Mouse (Mus musculus) large intestine, adult 2 months (tissue): ENCODE results near the gene AC129217.1. TPM values are rescaled to one million over a fixed set of nuclear protein-coding genes. Genes with fewer than 3 reads are reported as not detected.
"Not testable (repeated sequence)": the region's sequence is repeated elsewhere in the genome, so short reads cannot be mapped to it uniquely, and the experiment has no call there.

Experiments
- DNase-seq: peaks from one replicate; pipeline ENCODE4 v3.0.0-alpha.2; 2012; ENCODE audit warnings: low read depth, low spot score
- WGBS: fragments of 180-500 bp; shearing (Covaris S2); methylation state at CpG from one replicate; pipeline ENCODE4 v1.1.7; 2018; 5-methylcytosine and 5-hydroxymethylcytosine counted together
- polyA plus RNA-seq: library from polyadenylated mRNA; depleted of rRNA; stranded (reverse); fragments of >200 nt; gene quantifications from 2 replicates; pipeline ENCODE4 v1.2.3, GENCODE M21; 2012

Gene AC129217.1
- polyA plus RNA-seq, 1 experiment: 2.4 TPM

- peak; percentile 43 for DNase-seq
- 22% methylated on average over 4 of the region's 4 CpGs for WGBS
Measured at GRCm38 (mm10) chr19:8857689-8858088, 28.1 kb downstream of the AC129217.1 start.

GRCm38 (mm10) chr19:8859018-8859417, 29.4 kb downstream of the AC129217.1 start:
- DNase-seq: no peak
- WGBS: 0% methylated on average over 1 of the region's 1 CpGs

DNA sequence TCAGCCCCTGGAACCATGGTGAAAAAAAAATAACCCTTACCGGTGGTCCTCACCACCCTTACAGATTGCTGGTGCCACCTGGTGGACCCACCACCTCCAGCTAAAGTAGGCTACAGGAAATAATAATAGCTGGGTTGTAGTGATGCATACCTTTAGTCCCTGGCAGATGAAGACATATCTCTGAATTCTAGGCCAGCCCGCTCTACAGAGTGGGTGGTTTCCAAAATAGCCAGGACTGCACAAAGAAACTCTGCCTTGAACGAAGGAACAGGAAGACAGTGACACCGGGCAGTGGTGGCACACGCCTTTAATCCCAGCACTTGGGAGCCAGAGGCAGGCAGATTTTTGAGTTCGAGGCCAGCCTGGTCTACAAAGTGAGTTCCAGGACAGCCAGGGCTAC, 34.7 kb downstream of the AC129217.1 start:
- 82% methylated on average over 6 of the region's 6 CpGs for WGBS
- no peak for DNase-seq

GRCm38 (mm10) chr19:8870381-8870780, 40.8 kb downstream of the AC129217.1 start:
- WGBS: 78% methylated on average over 3 of the region's 3 CpGs
- DNase-seq: not testable (repeated sequence)

DNA sequence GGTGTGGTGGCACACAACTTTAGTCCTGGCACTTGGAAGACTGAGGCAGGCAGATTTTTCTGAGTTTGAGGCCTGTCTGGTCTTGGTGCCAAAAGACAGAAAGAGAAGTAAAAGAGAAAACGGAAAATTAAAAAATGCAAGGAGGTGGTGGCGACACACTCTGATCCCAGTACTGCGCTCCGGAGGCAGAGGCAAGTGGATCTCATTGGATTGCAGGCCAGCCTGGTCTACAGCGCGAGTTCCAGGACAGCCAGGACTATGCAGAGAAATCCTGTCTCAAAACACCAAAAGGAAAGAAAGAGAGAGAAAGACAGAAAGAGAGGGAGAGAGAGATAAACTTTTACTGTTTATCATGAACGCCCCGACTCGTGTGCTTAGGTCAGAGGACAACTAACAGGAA, 41.3 kb downstream of the AC129217.1 start:
- WGBS: 25% methylated on average over 9 of the region's 9 CpGs
- no peak for DNase-seq

DNA sequence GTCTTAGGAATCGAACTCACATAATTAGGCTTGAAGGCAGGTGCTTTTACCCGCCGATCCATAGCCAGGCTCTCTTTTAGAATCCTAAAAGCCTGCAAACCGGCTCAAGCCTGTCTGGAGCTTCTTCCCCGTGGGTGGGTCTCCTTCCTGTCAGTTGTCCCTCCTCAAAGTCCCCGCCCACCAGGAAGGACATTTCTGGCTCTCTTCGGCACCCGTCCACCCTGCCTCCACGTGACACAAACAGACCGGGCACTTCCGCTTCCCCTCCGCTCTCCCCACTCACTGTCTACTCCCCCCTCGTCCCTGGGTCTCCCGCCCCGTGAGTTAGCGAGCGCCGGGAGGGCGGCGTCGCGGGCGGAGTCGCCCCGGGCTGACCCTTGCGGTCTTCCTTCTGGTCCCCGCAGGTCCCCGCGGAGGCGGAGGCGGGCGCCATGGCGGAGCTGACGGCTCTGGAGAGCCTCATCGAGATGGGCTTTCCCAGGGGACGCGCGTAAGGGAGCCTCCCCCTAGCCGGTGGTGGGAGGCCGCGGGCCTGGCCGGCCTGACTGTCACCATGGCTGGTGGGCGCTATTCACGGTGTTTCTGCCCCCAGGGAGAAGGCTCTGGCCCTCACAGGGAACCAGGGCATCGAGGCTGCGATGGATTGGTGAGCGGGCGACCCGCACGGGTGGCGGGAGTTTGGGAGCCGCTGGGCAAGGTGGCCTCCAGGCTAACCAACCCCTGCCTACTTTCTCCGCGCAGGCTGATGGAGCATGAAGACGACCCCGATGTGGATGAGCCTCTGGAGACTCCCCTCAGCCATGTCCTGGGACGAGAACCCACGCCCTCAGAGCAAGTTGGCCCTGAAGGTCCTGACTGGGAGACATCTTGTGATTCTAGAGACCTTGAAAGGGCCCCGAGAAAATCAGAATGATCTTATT, 42.0 kb downstream of the AC129217.1 start, which contains the start of gene Ubxn1:
TSS of gene Ubxn1 (plus strand) at position 230 of the 920 bp plus-strand sequence.
- peak; percentile 83 for DNase-seq
- WGBS: under 1% methylated on average over 59 of the region's 59 CpGs

GRCm38 (mm10) chr19:8872266-8872840, 42.8 kb downstream of the AC129217.1 start:
- 33% methylated on average over 10 of the region's 10 CpGs for WGBS

DNA sequence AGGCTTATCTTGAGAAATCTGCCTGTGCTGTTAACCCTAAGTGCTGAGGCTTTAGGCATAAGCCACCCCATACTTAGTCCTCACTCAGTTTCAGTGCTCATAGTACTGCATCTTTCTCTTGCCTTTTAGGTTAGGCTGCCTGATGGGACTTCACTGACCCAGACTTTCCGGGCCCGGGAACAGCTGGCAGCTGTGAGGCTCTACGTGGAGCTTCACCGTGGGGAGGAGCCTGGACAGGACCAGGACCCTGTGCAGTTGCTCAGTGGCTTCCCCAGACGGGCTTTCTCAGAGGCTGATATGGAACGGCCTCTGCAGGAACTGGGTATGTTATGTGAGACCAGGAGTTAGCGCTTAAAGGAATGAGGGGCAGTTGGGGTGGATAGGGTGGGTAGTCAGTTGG, 45.5 kb downstream of the AC129217.1 start:
- WGBS: 87% methylated on average over 7 of the region's 7 CpGs
- no peak for DNase-seq

More at GRCm38 (mm10) chr19:8872266-8872840, 42.8 kb downstream of the AC129217.1 start:
- DNase-seq: peak; percentile 24

DNA sequence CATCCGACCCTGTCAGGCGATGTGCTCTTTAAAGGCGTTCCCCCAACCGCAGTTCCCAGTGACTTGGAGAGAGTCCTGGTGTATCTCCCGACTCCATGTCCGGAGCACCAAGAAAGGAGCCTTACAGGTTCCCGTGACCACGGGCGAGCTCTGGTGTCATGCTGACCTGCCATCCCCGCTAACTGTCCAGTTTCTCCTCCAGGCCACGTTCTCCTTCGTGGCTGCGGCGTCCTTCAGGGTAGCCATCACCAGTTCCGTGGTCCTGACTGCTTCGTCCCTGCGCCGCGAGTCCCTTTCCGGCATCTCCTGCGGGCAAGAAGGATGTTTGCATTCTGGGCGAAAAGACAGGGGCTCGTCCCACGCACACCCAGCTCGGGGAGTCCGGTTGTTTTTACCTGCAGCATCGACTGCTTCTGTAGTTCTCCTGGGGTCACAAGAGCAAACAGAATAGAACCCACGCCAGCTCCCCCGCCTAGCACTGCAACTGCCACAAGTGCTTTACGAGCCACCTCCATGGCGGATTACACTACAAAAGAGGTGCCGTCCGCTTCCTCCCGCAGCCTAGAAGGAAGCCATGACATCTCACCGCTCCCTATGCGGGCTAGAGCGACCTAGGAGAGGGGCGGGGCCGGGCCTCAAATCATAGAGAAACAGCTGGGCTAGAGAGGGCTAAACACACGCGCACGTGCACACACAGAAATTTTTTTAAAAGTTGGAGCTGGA, 50.9 kb downstream of the AC129217.1 start, which contains the start of gene Uqcc3:
TSS of gene Uqcc3 (minus strand) at position 613 of the 723 bp plus-strand sequence.
- peak; percentile 64 for DNase-seq
- under 1% methylated on average over 42 of the region's 42 CpGs for WGBS

- 4% methylated on average over 3 of the region's 3 CpGs for WGBS
- no peak for DNase-seq
Measured at GRCm38 (mm10) chr19:8881034-8881392, 51.4 kb downstream of the AC129217.1 start.

- 75% methylated on average over 3 of the region's 3 CpGs for WGBS
Measured at GRCm38 (mm10) chr19:8883616-8884015, 54.0 kb downstream of the AC129217.1 start, which contains the start of the genes Lbhd1 and Gm49403. TSS of gene Lbhd1 (plus strand) at chr19:8883732. TSS of gene Gm49403 (plus strand) at chr19:8883930.

DNA sequence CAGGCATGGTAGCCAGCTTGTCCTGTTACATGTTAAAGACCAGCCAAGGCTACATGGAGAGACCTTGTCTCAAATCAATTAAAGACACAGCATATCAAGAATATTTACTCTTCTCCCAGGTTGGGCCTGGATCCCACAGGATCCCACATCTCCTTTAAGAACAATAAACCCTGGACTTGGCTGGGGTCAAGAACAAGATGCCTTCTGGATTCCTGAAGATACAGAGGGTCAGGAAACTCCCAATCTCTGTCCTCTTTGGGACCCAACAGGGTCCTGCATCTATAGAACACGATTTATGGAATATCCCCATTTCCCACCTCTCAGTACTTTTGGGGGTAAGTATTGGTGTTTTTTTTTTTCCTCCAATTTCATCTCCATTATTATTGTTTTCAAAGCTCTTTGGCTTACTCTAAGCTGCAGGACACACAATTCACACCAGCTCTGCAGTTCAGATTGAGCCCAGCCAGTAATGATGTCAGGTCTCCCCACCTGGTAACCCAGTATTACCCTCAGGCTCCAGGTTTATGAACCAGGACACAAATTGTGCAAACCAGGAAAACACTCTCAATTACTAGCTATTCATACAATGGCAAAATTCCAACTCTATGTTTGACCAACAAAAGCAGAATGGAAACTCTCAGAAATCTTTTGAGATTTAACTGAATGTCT, 57.5 kb downstream of the AC129217.1 start:
- WGBS: 46% methylated on average over 1 of the region's 1 CpGs
- DNase-seq: no peak

More at GRCm38 (mm10) chr19:8883616-8884015, 54.0 kb downstream of the AC129217.1 start, which contains the start of the genes Lbhd1 and Gm49403:
- no peak for DNase-seq

DNA sequence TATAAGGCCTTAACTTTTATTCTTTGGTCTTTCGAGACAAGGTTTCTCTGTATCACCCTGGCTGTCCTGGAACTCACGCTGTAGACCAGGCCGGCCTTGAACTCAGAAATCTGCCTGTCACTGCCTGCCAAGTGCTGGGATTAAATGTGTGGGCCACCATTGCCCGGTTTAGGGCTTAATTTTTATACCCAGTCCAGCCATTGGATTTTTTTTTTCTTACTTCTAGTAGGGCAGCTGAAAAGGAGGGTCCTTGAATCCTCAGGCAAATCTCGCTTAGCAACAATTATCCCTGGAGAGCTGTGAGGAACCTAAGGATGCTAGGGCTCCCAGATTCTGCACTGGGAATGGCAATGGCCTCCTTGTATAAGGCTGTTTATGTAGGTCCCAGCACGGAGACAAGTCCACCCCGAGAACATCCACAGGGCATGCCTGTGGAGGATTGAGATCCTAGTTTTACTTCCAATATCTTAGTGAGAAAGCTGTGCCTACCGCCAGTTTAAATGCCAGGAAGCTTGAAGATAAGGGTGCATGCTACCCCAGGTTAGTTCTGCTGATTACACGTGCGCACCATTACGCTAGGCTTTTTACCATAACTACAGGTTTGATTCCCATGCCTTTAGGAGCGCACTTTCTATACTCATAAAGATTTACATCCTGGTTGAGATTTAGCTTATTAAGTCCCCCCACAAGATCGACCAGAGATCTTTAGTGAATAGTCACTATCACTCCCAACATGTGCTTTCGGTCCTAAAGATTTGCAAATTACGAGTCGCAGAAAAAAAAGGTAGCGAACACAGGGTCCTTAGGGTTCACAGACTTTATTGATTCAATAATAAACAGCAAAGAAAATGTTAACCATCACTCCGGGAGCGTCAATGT, 58.3 kb downstream of the AC129217.1 start:
- no peak for DNase-seq
- WGBS: 10% methylated on average over 19 of the region's 19 CpGs

DNA sequence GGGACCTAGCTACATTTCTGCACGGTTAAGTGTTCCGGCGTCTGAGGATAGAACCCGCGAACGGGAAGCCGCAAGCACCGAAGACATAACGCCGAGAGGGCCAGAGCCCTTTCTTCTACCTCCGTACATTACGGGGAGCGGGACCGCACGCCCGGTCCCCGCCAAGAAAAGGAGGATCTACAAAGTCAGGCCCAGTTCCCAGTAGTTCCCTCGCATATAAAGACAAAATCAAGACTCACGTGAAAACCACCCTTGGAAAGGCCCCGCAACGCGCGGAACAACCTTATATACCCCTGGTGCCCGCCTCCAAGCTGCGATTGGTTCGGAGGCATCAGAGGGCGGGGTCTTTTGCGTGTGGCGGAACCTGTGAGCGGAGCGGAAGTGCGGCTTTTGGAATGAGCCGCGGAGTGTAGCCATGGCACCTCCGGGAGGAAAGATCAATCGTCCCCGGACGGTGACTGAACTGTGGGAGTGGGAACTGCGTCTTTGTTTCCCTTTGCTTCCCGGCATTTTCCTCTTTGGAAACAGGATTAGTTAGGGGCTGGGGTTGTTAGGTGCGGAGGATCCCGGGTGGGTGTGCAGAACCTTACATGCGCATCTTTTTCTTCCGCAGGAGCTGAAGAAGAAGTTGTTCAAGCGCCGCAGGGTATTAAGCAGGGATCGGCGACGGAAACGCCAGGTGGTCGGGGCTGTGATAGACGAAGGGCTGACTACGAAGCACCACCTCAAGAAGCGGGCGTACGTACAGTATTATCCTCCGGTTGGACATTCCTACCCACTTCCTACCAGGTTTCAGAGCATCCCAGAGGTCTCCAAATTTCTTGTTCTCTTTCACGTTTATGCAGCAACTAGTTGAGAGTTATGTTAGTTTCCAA, 59.2 kb downstream of the AC129217.1 start, which contains the start of the genes 1810009A15Rik and Gm49416:
TSS of gene 1810009A15Rik (plus strand) at position 343 of the 875 bp plus-strand sequence.
TSS of gene Gm49416 (plus strand) at position 416 of the 875 bp plus-strand sequence.
- peak; percentile 87 for DNase-seq
- WGBS: under 1% methylated on average over 58 of the region's 58 CpGs
